Mouse (Mus musculus): Measurements from ENCODE around the gene Adk.

Gene Adk

GRCm38 (mm10) chr14:21101562-21101961 is 49.2 kb downstream of the Adk start:
- no peak for DNase-seq (ENCODE audit: low spot score)

- no peak for DNase-seq (ENCODE audit: low spot score)
Measured at GRCm38 (mm10) chr14:21102666-21103203, 50.4 kb downstream of the Adk start.

- no peak for DNase-seq (ENCODE audit: low spot score)
Measured at GRCm38 (mm10) chr14:21105049-21105448, 52.7 kb downstream of the Adk start.

GRCm38 (mm10) chr14:21106582-21106981 is 54.2 kb downstream of the Adk start:
- no peak for DNase-seq (ENCODE audit: low spot score)

- DNase-seq (ENCODE audit: low spot score): no peak
Measured at GRCm38 (mm10) chr14:21107551-21107950, 55.2 kb downstream of the Adk start.

- DNase-seq (ENCODE audit: low spot score): no peak
Measured at GRCm38 (mm10) chr14:21110492-21110891, 58.1 kb downstream of the Adk start.

GRCm38 (mm10) chr14:21111500-21111899 is 59.1 kb downstream of the Adk start:
- no peak for DNase-seq (ENCODE audit: low spot score)

GRCm38 (mm10) chr14:21112174-21112573 is 59.8 kb downstream of the Adk start:
- DNase-seq (ENCODE audit: low spot score): no peak

- DNase-seq (ENCODE audit: low spot score): no peak
Measured at GRCm38 (mm10) chr14:21112742-21113141, 60.4 kb downstream of the Adk start.

- DNase-seq (ENCODE audit: low spot score): no peak
Measured at GRCm38 (mm10) chr14:21114339-21114738, 62.0 kb downstream of the Adk start.

- no peak for DNase-seq (ENCODE audit: low spot score)
Measured at GRCm38 (mm10) chr14:21115318-21115717, 62.9 kb downstream of the Adk start.

- DNase-seq (ENCODE audit: low spot score): no peak
Measured at GRCm38 (mm10) chr14:21115888-21116460, 63.6 kb downstream of the Adk start.

- DNase-seq (ENCODE audit: low spot score): no peak
Measured at GRCm38 (mm10) chr14:21118095-21118494, 65.7 kb downstream of the Adk start.

- no peak for DNase-seq (ENCODE audit: low spot score)
Measured at GRCm38 (mm10) chr14:21119653-21120313, 67.4 kb downstream of the Adk start.

GRCm38 (mm10) chr14:21120473-21120872 is 68.1 kb downstream of the Adk start:
- no peak for DNase-seq (ENCODE audit: low spot score)

GRCm38 (mm10) chr14:21127215-21127614 is 74.8 kb downstream of the Adk start:
- no peak for DNase-seq (ENCODE audit: low spot score)

GRCm38 (mm10) chr14:21136906-21137305 is 84.5 kb downstream of the Adk start:
- DNase-seq (ENCODE audit: low spot score): peak; percentile 61

GRCm38 (mm10) chr14:21142603-21143002 is 90.2 kb downstream of the Adk start:
- DNase-seq (ENCODE audit: low spot score): no peak

- no peak for DNase-seq (ENCODE audit: low spot score)
Measured at GRCm38 (mm10) chr14:21143406-21144115, 91.2 kb downstream of the Adk start.

GRCm38 (mm10) chr14:21147171-21147570 is 94.8 kb downstream of the Adk start:
- no peak for DNase-seq (ENCODE audit: low spot score)

GRCm38 (mm10) chr14:21150301-21150700 is 97.9 kb downstream of the Adk start:
- DNase-seq (ENCODE audit: low spot score): no peak

GRCm38 (mm10) chr14:21152055-21152454 is 99.7 kb downstream of the Adk start:
- DNase-seq (ENCODE audit: low spot score): no peak

- DNase-seq (ENCODE audit: low spot score): no peak
Measured at GRCm38 (mm10) chr14:21165706-21166105, 113.3 kb downstream of the Adk start.
